Mouse (Mus musculus): ENCODE measurements around the gene Smarcad1. TPM values are rescaled to one million over a fixed set of nuclear protein-coding genes. Genes with fewer than 3 reads are reported as not detected.

Smarcad1 gene
- total RNA-seq, 2 experiments from 2014 or later: 16.5 to 18.1 TPM

GRCm38 (mm10) chr6:65075201-65075600 is 32.8 kb downstream of the Smarcad1 start:
- no peak for DNase-seq (ENCODE audit: low spot score)
- intact Hi-C loops (cut with DNase I): no loop called here

GRCm38 (mm10) chr6:65079139-65079538 is 36.8 kb downstream of the Smarcad1 start:
- intact Hi-C loops (cut with DNase I): no loop called here
- no peak for DNase-seq (ENCODE audit: low spot score)

GRCm38 (mm10) chr6:65114902-65115301 is 72.5 kb downstream of the Smarcad1 start:
- intact Hi-C loops (cut with DNase I): no loop called here
- DNase-seq (ENCODE audit: low spot score): no peak

GRCm38 (mm10) chr6:65117540-65117939 is 75.2 kb downstream of the Smarcad1 start:
- no peak for DNase-seq (ENCODE audit: low spot score)
- intact Hi-C loops (cut with DNase I): no loop called here

GRCm38 (mm10) chr6:65126074-65126726 is 83.8 kb downstream of the Smarcad1 start:
- no peak for DNase-seq (ENCODE audit: low spot score)

GRCm38 (mm10) chr6:65132376-65132775 is 90.0 kb downstream of the Smarcad1 start:
- DNase-seq (ENCODE audit: low spot score): no peak
- intact Hi-C loops (cut with DNase I): no loop called here

More at GRCm38 (mm10) chr6:65126074-65126726, 83.8 kb downstream of the Smarcad1 start:
- intact Hi-C loops (cut with DNase I): loop anchor here (1.0 to 10.0 kb wide), 3 partner anchors 327 to 1407 kb away; no protein-coding TSS in a partner anchor

- DNase-seq (ENCODE audit: low spot score): no peak
- intact Hi-C loops (cut with DNase I): no loop called here
Observed at GRCm38 (mm10) chr6:65137802-65138201, 95.4 kb downstream of the Smarcad1 start.

- DNase-seq (ENCODE audit: low spot score): no peak
- intact Hi-C loops (cut with DNase I): no loop called here
Observed at GRCm38 (mm10) chr6:65138243-65138642, 95.9 kb downstream of the Smarcad1 start.

- DNase-seq (ENCODE audit: low spot score): no peak
- intact Hi-C loops (cut with DNase I): no loop called here
Observed at GRCm38 (mm10) chr6:65140082-65140749, 97.8 kb downstream of the Smarcad1 start.

GRCm38 (mm10) chr6:65140750-65141243 is 98.4 kb downstream of the Smarcad1 start:
- intact Hi-C loops (cut with DNase I): no loop called here
- DNase-seq (ENCODE audit: low spot score): no peak

- intact Hi-C loops (cut with DNase I): no loop called here
- DNase-seq (ENCODE audit: low spot score): no peak
Observed at GRCm38 (mm10) chr6:65142316-65142715, 99.9 kb downstream of the Smarcad1 start.

- intact Hi-C loops (cut with DNase I): no loop called here
- DNase-seq (ENCODE audit: low spot score): no peak
Observed at GRCm38 (mm10) chr6:65144621-65145205, 102.3 kb downstream of the Smarcad1 start, which contains the start of gene Hpgds. TSS of gene Hpgds (minus strand) at chr6:65144908.

GRCm38 (mm10) chr6:65146363-65146762 is 104.0 kb downstream of the Smarcad1 start:
- intact Hi-C loops (cut with DNase I): no loop called here
- no peak for DNase-seq (ENCODE audit: low spot score)

- DNase-seq (ENCODE audit: low spot score): no peak
- intact Hi-C loops (cut with DNase I): no loop called here
Observed at GRCm38 (mm10) chr6:65150703-65151102, 108.3 kb downstream of the Smarcad1 start.

- intact Hi-C loops (cut with DNase I): no loop called here
- no peak for DNase-seq (ENCODE audit: low spot score)
Observed at GRCm38 (mm10) chr6:65153570-65153969, 111.2 kb downstream of the Smarcad1 start.

GRCm38 (mm10) chr6:65157042-65157441 is 114.7 kb downstream of the Smarcad1 start:
- intact Hi-C loops (cut with DNase I): no loop called here
- no peak for DNase-seq (ENCODE audit: low spot score)

GRCm38 (mm10) chr6:65159381-65159942 is 117.1 kb downstream of the Smarcad1 start:
- DNase-seq (ENCODE audit: low spot score): no peak
- intact Hi-C loops (cut with DNase I): no loop called here

GRCm38 (mm10) chr6:65164137-65164536 is 121.8 kb downstream of the Smarcad1 start:
- intact Hi-C loops (cut with DNase I): no loop called here
- no peak for DNase-seq (ENCODE audit: low spot score)

GRCm38 (mm10) chr6:65164977-65165376 is 122.6 kb downstream of the Smarcad1 start:
- DNase-seq (ENCODE audit: low spot score): no peak
- intact Hi-C loops (cut with DNase I): no loop called here
